Mouse (Mus musculus): ENCODE measurements around the gene Crtam. TPM values are rescaled to one million over a fixed set of nuclear protein-coding genes. Genes with fewer than 3 reads are reported as not detected.
A peak's percentile ranks its signal among the peaks of the same experiment; 100 is the strongest.

Crtam gene
- 0.21 TPM in 2 replicates for polyA plus RNA-seq (2015; fragmentation: Nextera tagmentation; extraction: Ambion mirVana)

GRCm38 (mm10) chr9:41004415-41004814 is at the start of gene Crtam:
TSS of gene Crtam (minus strand) at chr9:41004628.
- no peak for ATAC-seq
- 74% methylated on average over 4 of the region's 4 CpGs for WGBS
- Histone ChIP-seq H3K9me3 (replicated peaks; ENCODE audit: control insufficient read depth, low read length, poor library complexity, severe bottlenecking) (no peaks in the 10 kb centered on the region), H3K4me2 (ENCODE audit: low read length) (no peak within 1 kb of the TSS), H3K9ac (ENCODE audit: low read depth, low read length) (no peak within 1 kb of the TSS), H3K36me3 (ENCODE audit: control insufficient read depth, insufficient read depth, low read length) (no peaks in the 10 kb centered on the region), H3K27me3 (ENCODE audit: control insufficient read depth, insufficient read depth, low read depth, low read length) (no peaks in the 10 kb centered on the region), H3K27ac (ENCODE audit: low read length) (no peak within 1 kb of the TSS), H3K4me3 (ENCODE audit: low read depth, low read length) (no peak within 1 kb of the TSS), H3K4me1 (ENCODE audit: control insufficient read depth, insufficient read depth, low read length) (no peaks in the 10 kb centered on the region; the same call in 1 of the 2 replicates)

DNA sequence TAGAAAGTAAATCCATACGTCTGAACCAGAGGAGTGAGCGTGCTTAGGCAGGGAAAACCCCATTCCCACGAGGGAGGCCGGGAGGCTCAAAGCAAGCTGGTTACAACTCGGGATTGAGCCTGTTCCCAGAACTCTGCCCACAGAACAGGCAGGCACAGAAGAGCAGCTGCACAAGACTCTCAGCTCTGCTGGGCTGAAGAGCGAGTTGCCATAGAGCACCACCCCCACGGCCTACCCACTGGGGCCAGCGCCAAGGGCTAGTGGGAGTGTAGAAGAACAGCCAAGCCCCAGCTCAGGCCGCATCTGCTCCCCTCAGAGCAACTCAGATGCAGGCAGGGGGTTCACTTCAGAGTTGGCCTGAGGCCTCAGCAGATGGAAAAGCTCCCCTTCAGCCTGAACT is 49.7 kb upstream of the Crtam start:
- 73% methylated on average over 9 of the region's 9 CpGs for WGBS
- Histone ChIP-seq H3K36me3 (ENCODE audit: control insufficient read depth, insufficient read depth, low read length) (no peaks in the 10 kb centered on the region), H3K4me1 (ENCODE audit: control insufficient read depth, insufficient read depth, low read length) (peaks cover 13% of the 10 kb centered on the region; the same call in 1 of the 2 replicates), H3K27me3 (ENCODE audit: control insufficient read depth, insufficient read depth, low read depth, low read length) (no peaks in the 10 kb centered on the region), H3K4me2 (ENCODE audit: low read length) (no peak overlapping the region), H3K27ac (ENCODE audit: low read length) (0 out of 2 replicates have a peak overlapping the region, but pooled peaks have one; percentile 2), H3K9ac (ENCODE audit: low read depth, low read length) (no peak overlapping the region), H3K9me3 (replicated peaks; ENCODE audit: control insufficient read depth, low read length, poor library complexity, severe bottlenecking) (no peaks in the 10 kb centered on the region), H3K4me3 (ENCODE audit: low read depth, low read length) (no peak overlapping the region)
- no peak for ATAC-seq

- Histone ChIP-seq H3K9ac (ENCODE audit: low read depth, low read length) (no peak overlapping the region), H3K27me3 (ENCODE audit: control insufficient read depth, insufficient read depth, low read depth, low read length) (no peaks in the 10 kb centered on the region), H3K36me3 (ENCODE audit: control insufficient read depth, insufficient read depth, low read length) (no peaks in the 10 kb centered on the region), H3K4me3 (ENCODE audit: low read depth, low read length) (no peak overlapping the region), H3K9me3 (replicated peaks; ENCODE audit: control insufficient read depth, low read length, poor library complexity, severe bottlenecking) (no peaks in the 10 kb centered on the region), H3K4me1 (ENCODE audit: control insufficient read depth, insufficient read depth, low read length) (peaks cover 13% of the 10 kb centered on the region; the same call in 1 of the 2 replicates), H3K27ac (ENCODE audit: low read length) (no peak overlapping the region), H3K4me2 (ENCODE audit: low read length) (no peak overlapping the region)
- ATAC-seq: no peak
- WGBS: 56% methylated on average over 4 of the region's 4 CpGs
Observed at GRCm38 (mm10) chr9:41053478-41053877, 49.0 kb upstream of the Crtam start.

DNA sequence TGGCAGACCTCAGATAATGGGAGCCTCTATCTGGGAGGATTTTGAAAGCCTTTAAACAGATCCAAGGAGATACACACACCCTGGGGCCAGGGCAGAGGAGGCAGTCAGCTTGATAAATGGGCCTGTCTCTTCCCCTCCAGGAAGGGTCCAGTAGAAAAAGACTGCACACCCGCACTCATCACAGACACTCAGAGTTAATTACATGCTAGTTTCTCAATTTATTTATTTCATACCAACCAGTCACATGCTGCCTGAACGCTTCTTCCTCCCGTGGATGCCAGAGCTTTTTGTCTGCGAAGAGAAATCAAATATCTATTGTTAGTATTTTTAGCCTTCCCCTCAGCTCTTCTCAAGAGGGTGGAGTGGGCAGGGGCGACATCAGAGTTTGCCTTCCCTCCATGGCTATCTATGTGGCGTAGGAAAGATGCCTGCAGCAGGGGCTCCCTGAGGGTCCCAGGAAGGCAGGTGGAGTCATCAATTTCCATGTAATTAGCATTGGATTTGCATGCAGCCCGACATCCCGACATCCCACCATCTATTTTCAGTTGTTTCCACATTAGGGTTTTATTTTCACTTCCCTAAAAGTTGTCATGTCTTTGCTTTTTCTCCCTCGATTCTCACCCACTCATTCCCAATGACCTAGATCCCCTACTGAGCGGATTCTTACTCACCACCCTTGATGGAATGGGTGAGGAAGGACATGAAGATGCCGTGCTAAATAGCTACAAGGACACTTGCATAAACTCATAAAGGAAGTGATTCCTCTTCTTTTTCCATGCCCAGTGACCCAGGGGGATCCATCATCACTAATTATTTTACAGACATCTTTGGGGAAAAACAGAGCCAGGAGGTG is 46.9 kb upstream of the Crtam start:
- no peak overlapping the region for H3K4me3 ChIP-seq (ENCODE audit: low read depth, low read length)
- H3K36me3 ChIP-seq (ENCODE audit: control insufficient read depth, insufficient read depth, low read length): no peaks in the 10 kb centered on the region
- WGBS: 40% methylated on average over 11 of the region's 11 CpGs
- ATAC-seq: peak; percentile 23; the same call in 1 of the 2 replicates
- H3K4me2 ChIP-seq (ENCODE audit: low read length): no peak overlapping the region
- no peaks in the 10 kb centered on the region for H3K27me3 ChIP-seq (ENCODE audit: control insufficient read depth, insufficient read depth, low read depth, low read length)
- H3K9me3 ChIP-seq (replicated peaks; ENCODE audit: control insufficient read depth, low read length, poor library complexity, severe bottlenecking): no peaks in the 10 kb centered on the region
- H3K27ac ChIP-seq (ENCODE audit: low read length): peak overlapping the region; percentile 65
- peaks cover 13% of the 10 kb centered on the region; the same call in 1 of the 2 replicates for H3K4me1 ChIP-seq (ENCODE audit: control insufficient read depth, insufficient read depth, low read length)
- peak overlapping the region; percentile 21; the same call in 1 of the 2 replicates for H3K9ac ChIP-seq (ENCODE audit: low read depth, low read length)

- H3K9ac ChIP-seq (ENCODE audit: low read depth, low read length): peak overlapping the region; percentile 21; the same call in 1 of the 2 replicates
Observed at GRCm38 (mm10) chr9:41050331-41051079, 46.1 kb upstream of the Crtam start.

DNA sequence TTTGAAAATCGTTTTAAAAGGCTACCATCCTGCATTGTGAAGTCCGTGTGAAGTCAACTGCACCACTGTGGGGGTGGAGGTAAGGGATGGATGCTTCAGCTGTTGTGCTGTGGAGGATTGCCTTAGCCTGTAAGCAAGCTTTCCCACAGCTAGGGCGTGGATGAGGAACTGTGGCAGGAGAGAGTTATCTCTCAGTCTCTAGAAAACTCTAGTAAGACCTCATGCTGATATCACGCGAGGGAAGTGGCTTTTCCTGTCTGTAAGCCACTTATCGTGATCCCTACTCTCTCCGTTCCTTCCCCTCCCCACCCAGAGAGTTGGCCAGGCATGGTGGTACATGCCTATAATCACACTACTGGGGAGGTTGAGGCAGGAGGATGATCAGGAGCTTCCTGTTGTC is 44.9 kb upstream of the Crtam start:
- H3K27me3 ChIP-seq (ENCODE audit: control insufficient read depth, insufficient read depth, low read depth, low read length): no peaks in the 10 kb centered on the region
- no peak overlapping the region for H3K4me2 ChIP-seq (ENCODE audit: low read length)
- no peak overlapping the region for H3K4me3 ChIP-seq (ENCODE audit: low read depth, low read length)
- H3K4me1 ChIP-seq (ENCODE audit: control insufficient read depth, insufficient read depth, low read length): peaks cover 13% of the 10 kb centered on the region; the same call in 1 of the 2 replicates
- H3K27ac ChIP-seq (ENCODE audit: low read length): no peak overlapping the region
- H3K9me3 ChIP-seq (replicated peaks; ENCODE audit: control insufficient read depth, low read length, poor library complexity, severe bottlenecking): no peaks in the 10 kb centered on the region
- H3K36me3 ChIP-seq (ENCODE audit: control insufficient read depth, insufficient read depth, low read length): no peaks in the 10 kb centered on the region
- WGBS: 86% methylated on average over 7 of the region's 7 CpGs
- H3K9ac ChIP-seq (ENCODE audit: low read depth, low read length): no peak overlapping the region
- ATAC-seq: no peak

More at GRCm38 (mm10) chr9:41050331-41051079, 46.1 kb upstream of the Crtam start:
- H3K9me3 ChIP-seq (replicated peaks; ENCODE audit: control insufficient read depth, low read length, poor library complexity, severe bottlenecking): no peaks in the 10 kb centered on the region
- 66% methylated on average over 12 of the region's 12 CpGs for WGBS
- no peak overlapping the region for H3K4me3 ChIP-seq (ENCODE audit: low read depth, low read length)
- peaks cover 13% of the 10 kb centered on the region; the same call in 1 of the 2 replicates for H3K4me1 ChIP-seq (ENCODE audit: control insufficient read depth, insufficient read depth, low read length)
- H3K4me2 ChIP-seq (ENCODE audit: low read length): no peak overlapping the region
- no peaks in the 10 kb centered on the region for H3K27me3 ChIP-seq (ENCODE audit: control insufficient read depth, insufficient read depth, low read depth, low read length)
- H3K36me3 ChIP-seq (ENCODE audit: control insufficient read depth, insufficient read depth, low read length): no peaks in the 10 kb centered on the region
- 0 out of 2 replicates have a peak, but pooled peaks have one; percentile 14 for ATAC-seq
- H3K27ac ChIP-seq (ENCODE audit: low read length): peak overlapping the region; percentile 65

DNA sequence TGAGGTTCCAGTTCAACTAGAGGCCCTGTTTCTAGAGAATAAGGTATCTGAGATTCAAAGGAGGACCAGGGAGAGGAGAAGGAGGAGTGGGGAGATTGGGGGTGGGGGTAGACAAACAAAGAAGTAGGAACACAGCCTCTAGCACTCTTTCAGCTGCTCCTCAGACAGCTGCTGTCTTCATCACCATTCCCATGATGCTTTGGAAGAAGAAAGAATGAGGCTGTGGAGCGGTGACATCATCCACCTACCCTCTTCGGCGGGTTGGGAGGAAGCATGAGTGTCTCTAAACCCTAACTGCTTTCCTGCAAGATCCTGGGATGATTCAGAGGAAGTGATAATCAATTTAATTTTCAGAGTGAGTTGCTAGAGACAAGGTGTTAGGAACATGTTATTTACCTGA is 44.4 kb upstream of the Crtam start:
- Histone ChIP-seq H3K27ac (ENCODE audit: low read length) (no peak overlapping the region), H3K4me1 (ENCODE audit: control insufficient read depth, insufficient read depth, low read length) (peaks cover 13% of the 10 kb centered on the region; the same call in 1 of the 2 replicates), H3K9ac (ENCODE audit: low read depth, low read length) (no peak overlapping the region), H3K9me3 (replicated peaks; ENCODE audit: control insufficient read depth, low read length, poor library complexity, severe bottlenecking) (no peaks in the 10 kb centered on the region), H3K27me3 (ENCODE audit: control insufficient read depth, insufficient read depth, low read depth, low read length) (no peaks in the 10 kb centered on the region), H3K4me3 (ENCODE audit: low read depth, low read length) (no peak overlapping the region), H3K4me2 (ENCODE audit: low read length) (no peak overlapping the region), H3K36me3 (ENCODE audit: control insufficient read depth, insufficient read depth, low read length) (no peaks in the 10 kb centered on the region)
- 87% methylated on average over 3 of the region's 3 CpGs for WGBS
- ATAC-seq: no peak

DNA sequence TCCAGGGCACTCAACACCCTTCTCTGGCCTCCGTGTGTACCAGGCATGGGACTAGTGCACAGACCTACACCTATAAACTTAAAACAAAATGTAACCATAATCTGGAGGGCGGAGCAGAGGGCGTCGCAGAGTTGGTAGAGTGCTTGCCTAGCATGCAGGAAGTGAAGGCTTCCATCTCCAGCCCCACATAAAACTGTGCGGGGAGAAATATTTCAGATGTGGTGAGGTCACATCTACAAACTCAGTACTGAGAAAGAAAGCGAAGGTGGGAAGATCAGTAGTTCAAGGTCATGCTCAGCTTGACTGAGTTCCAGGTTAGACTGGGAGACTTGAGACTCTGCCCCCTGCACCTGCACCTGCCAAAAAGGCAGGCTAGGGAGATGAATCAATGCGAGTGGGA is 43.8 kb upstream of the Crtam start:
- no peak overlapping the region for H3K9ac ChIP-seq (ENCODE audit: low read depth, low read length)
- WGBS: 92% methylated on average over 7 of the region's 7 CpGs
- H3K27me3 ChIP-seq (ENCODE audit: control insufficient read depth, insufficient read depth, low read depth, low read length): no peaks in the 10 kb centered on the region
- H3K9me3 ChIP-seq (replicated peaks; ENCODE audit: control insufficient read depth, low read length, poor library complexity, severe bottlenecking): no peaks in the 10 kb centered on the region
- H3K4me2 ChIP-seq (ENCODE audit: low read length): no peak overlapping the region
- H3K4me1 ChIP-seq (ENCODE audit: control insufficient read depth, insufficient read depth, low read length): peaks cover 13% of the 10 kb centered on the region; the same call in 1 of the 2 replicates
- no peak overlapping the region for H3K27ac ChIP-seq (ENCODE audit: low read length)
- H3K36me3 ChIP-seq (ENCODE audit: control insufficient read depth, insufficient read depth, low read length): no peaks in the 10 kb centered on the region
- H3K4me3 ChIP-seq (ENCODE audit: low read depth, low read length): no peak overlapping the region
- no peak for ATAC-seq

Data from midbrain, embryonic 16.5 days (tissue).